Mouse (Mus musculus): ENCODE results near the gene Map3k3. TPM values are rescaled to one million over a fixed set of nuclear protein-coding genes. Genes with fewer than 3 reads are reported as not detected.
"Not testable (repeated sequence)": the region's sequence is repeated elsewhere in the genome, so short reads cannot be mapped to it uniquely, and the experiment has no call there.

Map3k3 gene
- total RNA-seq, 2 experiments from 2014 or later: 30.7 to 31.9 TPM

DNA sequence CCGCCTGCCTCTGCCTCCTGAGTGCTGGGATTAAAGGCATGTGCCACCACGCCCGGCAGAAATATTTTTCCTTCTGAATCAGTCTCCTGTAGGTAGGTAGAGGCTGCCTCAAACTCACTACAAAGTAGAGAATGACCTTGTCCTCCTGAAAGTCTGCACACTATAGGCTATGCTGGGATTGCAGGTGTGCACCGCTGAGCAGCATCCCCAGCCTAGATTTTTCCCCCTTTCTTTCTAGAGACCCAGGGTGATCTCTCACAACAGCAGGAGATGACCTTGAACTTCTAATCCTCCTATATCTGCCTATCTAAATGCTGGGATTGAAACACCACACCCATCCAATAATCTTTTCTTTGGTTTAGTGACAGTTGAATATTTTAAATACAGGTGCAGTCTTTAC is 102.9 kb downstream of the Map3k3 start:
- intact Hi-C loops (cut with DNase I): no loop called here

DNA sequence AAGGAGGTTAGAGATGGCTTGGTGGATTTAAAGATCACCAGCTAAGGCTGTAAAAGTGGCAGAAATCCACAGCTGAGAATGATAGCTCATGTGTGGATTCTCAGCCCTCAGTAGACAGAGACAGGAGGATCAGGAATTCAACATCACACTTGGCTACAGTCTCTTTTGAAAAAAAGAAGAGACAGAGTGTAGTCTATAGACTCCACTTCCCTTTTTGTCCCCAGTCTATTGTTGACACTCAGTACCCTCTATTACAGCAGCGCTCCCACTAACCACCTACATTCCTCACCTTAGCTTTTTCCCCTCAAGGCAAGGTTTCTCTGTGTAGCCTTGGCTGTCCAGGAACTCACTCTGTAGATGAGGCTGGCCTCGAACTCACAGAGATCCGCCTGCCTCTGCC is 107.3 kb downstream of the Map3k3 start:
- intact Hi-C loops (cut with DNase I): no loop called here
- DNase-seq: no peak

More for the DNA sequence above, 102.9 kb downstream of the Map3k3 start:
- no peak for DNase-seq

DNA sequence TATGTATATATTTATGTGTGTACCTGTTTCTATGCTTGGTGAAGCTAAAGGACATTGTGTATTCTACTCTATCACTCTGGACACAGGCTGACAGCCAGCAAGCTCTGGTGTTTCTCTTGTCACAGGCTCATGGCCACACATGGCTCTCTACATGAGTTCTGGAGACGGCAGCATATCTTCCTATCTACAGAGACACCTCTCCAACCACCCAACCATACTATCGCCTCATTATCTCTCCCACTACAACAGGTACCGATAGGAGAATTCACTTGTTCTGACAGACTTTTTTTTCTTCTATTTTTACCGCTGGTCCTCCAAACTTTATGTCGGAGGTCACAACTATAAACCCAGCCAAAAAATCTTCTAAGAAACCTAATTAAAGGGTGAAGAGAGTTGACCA is 107.8 kb downstream of the Map3k3 start:
- intact Hi-C loops (cut with DNase I): no loop called here
- no peak for DNase-seq

DNA sequence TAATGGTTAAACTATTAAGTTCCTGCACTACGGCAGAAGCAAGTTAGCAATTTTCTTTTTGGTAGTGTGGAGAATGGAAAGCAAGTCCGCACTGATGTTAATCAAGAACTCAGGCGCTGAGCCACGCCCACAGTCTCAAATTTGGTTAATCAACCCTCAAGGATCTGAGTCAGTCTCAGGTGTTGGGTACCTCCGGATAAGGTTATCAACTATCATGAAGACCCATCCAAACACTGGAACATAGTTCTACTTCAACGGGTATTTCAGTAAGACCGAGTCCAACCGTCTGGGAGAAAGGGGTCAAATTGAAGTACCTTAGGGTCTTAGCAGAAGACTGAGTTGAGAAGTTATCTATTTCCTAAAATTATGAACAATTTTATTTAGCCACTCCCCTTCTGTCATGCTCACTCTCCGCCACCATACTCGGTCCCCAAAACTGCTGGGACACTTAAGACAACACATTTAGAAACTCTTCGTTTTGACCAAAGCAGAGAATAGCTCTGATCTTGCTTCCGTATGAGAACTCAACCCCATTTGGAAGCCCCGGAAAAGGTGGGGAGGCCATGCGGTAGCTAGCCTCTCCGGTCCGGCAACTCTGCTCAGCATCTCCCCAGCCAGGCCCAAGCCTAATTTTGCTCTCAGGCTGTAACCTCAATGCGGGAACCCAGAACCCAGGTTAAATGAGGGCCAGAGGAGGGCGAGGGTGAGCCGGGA is 108.4 kb downstream of the Map3k3 start:
- no peak for DNase-seq
- intact Hi-C loops (cut with DNase I): no loop called here

- peak; percentile 99 for DNase-seq
- intact Hi-C loops (cut with DNase I): no loop called here
Measured at GRCm38 (mm10) chr11:106193371-106194154, 109.2 kb downstream of the Map3k3 start.

DNA sequence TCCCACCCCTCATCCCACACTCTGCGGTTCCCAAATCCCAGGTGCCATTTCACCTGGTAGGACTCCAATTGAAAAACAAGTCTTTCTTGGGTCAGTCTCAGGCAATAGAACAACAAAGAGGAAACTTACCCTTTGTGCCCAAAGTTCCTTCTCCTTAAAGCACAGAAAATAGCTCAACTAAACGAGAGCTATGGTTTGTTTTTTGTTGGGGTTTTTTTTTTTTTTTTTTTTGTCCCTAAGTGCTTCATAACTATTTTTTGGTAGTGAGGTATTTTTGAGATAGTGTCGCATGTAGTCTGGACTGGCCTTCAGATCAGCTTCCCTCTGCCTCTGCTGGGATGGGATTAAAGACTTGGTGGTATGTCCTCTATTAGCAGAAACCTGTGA is 109.7 kb downstream of the Map3k3 start:
- no peak for DNase-seq
- intact Hi-C loops (cut with DNase I): no loop called here

- no peak for DNase-seq
- intact Hi-C loops (cut with DNase I): no loop called here
Measured at GRCm38 (mm10) chr11:106194891-106195290, 110.5 kb downstream of the Map3k3 start.

DNA sequence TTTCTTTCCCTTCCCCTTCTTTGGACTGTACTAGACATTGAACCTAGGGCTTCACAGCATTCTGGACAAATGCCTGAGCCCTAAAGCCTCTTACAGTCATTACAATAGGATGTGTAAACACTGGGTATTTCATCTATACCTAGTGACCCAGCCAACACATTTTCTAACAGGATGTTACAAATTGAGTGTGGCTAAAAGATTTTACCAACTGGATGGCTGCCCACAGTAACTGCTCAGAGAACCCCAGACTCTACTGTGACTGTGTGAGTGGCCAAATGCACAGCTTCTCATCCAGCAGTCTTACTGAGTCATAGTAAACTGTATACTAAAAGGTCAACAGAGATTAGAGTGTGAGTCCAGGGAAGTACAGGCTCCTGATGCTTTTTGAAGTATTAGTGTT is 110.9 kb downstream of the Map3k3 start:
- intact Hi-C loops (cut with DNase I): no loop called here
- DNase-seq: no peak

DNA sequence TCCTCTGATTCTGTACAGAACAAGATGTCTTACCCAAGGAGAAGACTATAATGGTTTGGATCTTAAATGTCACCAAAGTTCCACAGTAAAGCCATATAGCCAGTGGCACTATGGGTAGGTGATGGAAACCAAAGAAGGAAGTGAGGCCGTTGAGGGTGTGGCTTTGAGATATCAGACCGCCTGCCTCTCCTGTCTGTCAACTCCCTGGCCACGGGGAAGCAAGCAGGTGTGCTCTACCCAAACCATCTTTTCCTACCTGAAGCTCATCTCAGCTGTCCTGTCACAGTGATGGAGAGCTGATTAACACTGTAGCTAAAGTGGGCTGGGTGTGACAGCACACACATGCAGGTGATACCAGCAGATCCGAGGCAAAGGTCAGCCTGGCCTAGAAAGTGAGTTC is 113.9 kb downstream of the Map3k3 start:
- DNase-seq: no peak
- intact Hi-C loops (cut with DNase I): no loop called here

- DNase-seq; intact Hi-C loops (cut with DNase I): not testable (repeated sequence)
Measured at GRCm38 (mm10) chr11:106199997-106200396, 115.6 kb downstream of the Map3k3 start.

DNA sequence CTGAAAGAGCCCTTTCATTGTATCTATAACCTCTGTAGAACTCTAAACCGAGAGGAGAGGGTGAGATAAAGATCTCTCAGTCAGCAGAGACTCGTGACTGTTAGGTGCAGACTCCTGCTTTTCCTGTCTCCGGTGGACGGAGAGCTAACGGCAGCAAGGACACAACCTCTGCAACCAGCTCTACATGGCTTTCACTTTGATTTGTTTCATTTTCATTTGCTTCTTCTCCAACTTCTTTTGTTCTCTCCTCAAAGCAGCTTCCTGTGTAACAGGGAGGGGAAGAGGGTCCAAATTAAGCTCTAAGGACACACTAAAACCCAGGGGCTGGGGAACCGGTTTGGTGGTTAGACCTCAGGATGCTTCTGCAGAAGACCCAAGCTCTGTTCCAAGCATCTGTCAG is 116.3 kb downstream of the Map3k3 start:
- no peak for DNase-seq
- intact Hi-C loops (cut with DNase I): no loop called here

DNA sequence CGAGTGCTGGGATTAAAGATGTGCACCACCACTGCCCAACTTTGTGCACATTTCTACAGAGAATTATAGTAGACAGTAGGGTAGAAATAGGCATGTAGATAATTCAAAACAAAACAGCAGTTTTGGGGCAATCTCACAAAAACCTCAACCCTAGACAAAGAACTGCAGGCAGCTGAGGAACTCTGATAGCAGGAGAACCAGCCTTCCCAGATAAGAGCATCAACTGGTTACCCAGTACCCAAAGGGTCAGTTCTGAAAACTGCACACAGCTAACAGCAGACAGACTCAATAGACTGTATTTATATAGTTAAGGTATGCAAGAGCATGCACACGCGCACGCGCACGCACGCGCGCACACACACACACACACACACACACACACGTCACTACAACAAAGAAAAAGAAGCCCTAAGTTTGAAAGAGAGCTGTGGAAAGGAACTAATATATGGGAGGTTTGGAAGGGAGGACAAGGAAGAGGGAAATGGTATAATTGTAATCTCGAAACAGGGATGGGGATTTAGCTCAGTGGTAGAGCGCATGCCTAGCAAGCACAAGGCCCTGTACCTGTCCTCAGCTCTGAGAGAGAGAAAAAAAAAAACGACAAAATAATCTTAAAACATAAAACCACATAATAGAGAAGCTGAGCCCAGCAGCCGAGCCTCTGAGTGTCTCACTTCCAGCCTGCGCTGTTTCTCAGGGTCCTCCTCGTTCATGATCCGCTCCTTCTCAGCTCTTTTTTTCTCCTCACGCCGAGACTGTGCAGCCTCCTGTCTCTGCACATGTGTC is 117.1 kb downstream of the Map3k3 start:
- DNase-seq: no peak
- intact Hi-C loops (cut with DNase I): no loop called here

DNA sequence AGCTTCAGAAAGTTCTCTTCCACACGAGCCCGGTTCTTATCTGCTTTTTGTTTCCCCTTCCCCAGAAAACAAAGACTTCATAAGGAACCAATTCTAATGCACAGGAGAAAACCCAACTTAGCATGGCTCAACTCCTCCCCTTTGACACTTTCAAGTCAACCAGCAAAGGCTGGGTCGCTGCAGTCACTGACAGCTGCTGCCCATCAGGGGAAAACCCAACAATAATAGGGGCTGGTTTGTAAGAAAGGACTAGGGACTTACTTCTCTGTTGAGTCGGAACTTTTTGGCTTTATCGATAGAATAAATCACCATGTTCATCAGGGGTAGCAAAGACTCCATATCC is 117.7 kb downstream of the Map3k3 start, which contains the start of gene Strada:
TSS of gene Strada (minus strand) at position 46 of the 343 bp plus-strand sequence.
- DNase-seq: no peak
- intact Hi-C loops (cut with DNase I): no loop called here

Other genes starting within 250 kb of the Map3k3 start
- gene Cyb561, start 131.3 kb upstream of the Map3k3 start, total RNA-seq (2021): 10 to 100 TPM; 36.6 to 38.9 TPM
- 1 to 10 TPM; 8.1 to 9.8 TPM for gene Ace, start 116.7 kb upstream of the Map3k3 start, total RNA-seq (2021)
- gene Ace3, start 89.9 kb upstream of the Map3k3 start, total RNA-seq (2021): not detected
- gene Kcnh6, start 76.5 kb upstream of the Map3k3 start, total RNA-seq (2021): 1 to 10 TPM; 1.4 to 1.7 TPM
- 100 to 1,000 TPM; 167 to 185 TPM for gene Dcaf7, start 47.7 kb upstream of the Map3k3 start, total RNA-seq (2021)
- gene Taco1, start 18.6 kb upstream of the Map3k3 start, total RNA-seq (2021): 10 to 100 TPM; 12.3 to 12.8 TPM
- gene Gm10840, start 76.2 kb downstream of the Map3k3 start, total RNA-seq (2021): not detected
- 10 to 100 TPM; 81.2 to 84.6 TPM for gene Limd2, start 76.2 kb downstream of the Map3k3 start, total RNA-seq (2021)
- gene Strada, start 117.6 kb downstream of the Map3k3 start, total RNA-seq (2021): 10 to 100 TPM; 27.3 to 28.5 TPM
- 10 to 100 TPM; 69.4 to 74.7 TPM for gene Ccdc47, start 131.7 kb downstream of the Map3k3 start, total RNA-seq (2021)
- gene Ddx42, start 132.3 kb downstream of the Map3k3 start, total RNA-seq (2021): 10 to 100 TPM; 79.8 to 81.0 TPM
- gene Ftsj3, start 171.5 kb downstream of the Map3k3 start, total RNA-seq (2021): 10 to 100 TPM; 34.6 to 35.1 TPM
- 100 to 1,000 TPM; 111 to 112 TPM for gene Psmc5, start 171.5 kb downstream of the Map3k3 start, total RNA-seq (2021)
- 10 to 100 TPM; 13.9 to 17.8 TPM for gene Smarcd2, start 188.4 kb downstream of the Map3k3 start, total RNA-seq (2021)
- gene Tcam1, start 192.1 kb downstream of the Map3k3 start, total RNA-seq (2021): under 1 TPM; 0.18 to 0.28 TPM
- not detected for gene Gh, start 217.3 kb downstream of the Map3k3 start, total RNA-seq (2021)
- under 1 TPM; 0.30 to 0.98 TPM for gene Cd79b, start 230.1 kb downstream of the Map3k3 start, total RNA-seq (2021)

All from left cerebral cortex, postnatal 4 days (tissue).